ENCODE assay signal across 28 mouse cellular contexts in genomic region chr17:17848988-17849387, GRCm38 (mm10). TPM values are rescaled to one million over a fixed set of nuclear protein-coding genes. Genes with fewer than 3 reads are reported as not detected.
DNase-seq lines count a peak whose midpoint lies in the region; ATAC-seq and TF ChIP-seq lines count a peak whose summit lies in the region.
"Had no signal": no experiment of that assay in that cellular context is flagged by ENCODE, and none has a peak within 500 bp of the region (broad histone marks: within the 10 kb centered on the region; RNA-seq: fewer than 3 reads in every experiment).

No protein-coding gene starts in this region.

- no peak for TF ChIP-seq CTCF in liver, embryonic 14.5 days (IDR thresholded peaks at IDR 0.05; ENCODE audit: low read depth)

- no peaks in the 10 kb centered on the region for H3K9me3 ChIP-seq in liver, embryonic 11.5 days (ENCODE audit: control insufficient read depth, low read length)
- H3K9me3 ChIP-seq in liver, embryonic 14.5 days (ENCODE audit: control insufficient read depth, low read length): no peaks in the 10 kb centered on the region
- H3K9me3 ChIP-seq: embryonic facial prominence, embryonic 15.5 days; forebrain, embryonic 15.5 days; heart, embryonic 13.5 days; hindbrain, embryonic 15.5 days had no signal

- 0 out of 2 replicates have a peak, but pooled peaks have one; percentile 32 for TF ChIP-seq EP300 in liver, embryonic 14.5 days (IDR thresholded peaks at IDR 0.05; ENCODE audit: low read depth)

- H3K4me1 ChIP-seq in liver, embryonic 11.5 days (replicated peaks; ENCODE audit: control insufficient read depth, insufficient read depth, low read length): no peaks in the 10 kb centered on the region
- H3K4me1 ChIP-seq in liver, embryonic 14.5 days (replicated peaks; ENCODE audit: control insufficient read depth in 2 of 2, insufficient read depth in 2 of 2, low read length in 1 of 2): no peaks in the 10 kb centered on the region
- H3K4me1 ChIP-seq: forebrain, embryonic 15.5 days had no signal

- H3K27ac ChIP-seq in liver, embryonic 11.5 days (ENCODE audit: low read depth, low read length): no peak overlapping the region
- H3K27ac ChIP-seq in liver, embryonic 14.5 days: no peak overlapping the region
- H3K27ac ChIP-seq: embryonic facial prominence, embryonic 15.5 days; forebrain, embryonic 15.5 days; heart, embryonic 13.5 days; hindbrain, embryonic 15.5 days had no signal

- no peaks in the 10 kb centered on the region for H3K36me3 ChIP-seq in liver, embryonic 11.5 days (ENCODE audit: control insufficient read depth, insufficient read depth, low read length)
- no peaks in the 10 kb centered on the region for H3K36me3 ChIP-seq in liver, embryonic 14.5 days (replicated peaks; ENCODE audit: control insufficient read depth, insufficient read depth, low read depth)
- H3K36me3 ChIP-seq: embryonic facial prominence, embryonic 15.5 days; forebrain, embryonic 15.5 days; hindbrain, embryonic 15.5 days had no signal

- 40% methylated on average over 2 of the region's 2 CpGs for WGBS in liver, embryonic 11.5 days
- WGBS in liver, embryonic 14.5 days (ENCODE audit: insufficient replicate concordance): 13% methylated on average over 2 of the region's 2 CpGs

- no peak overlapping the region for H3K9ac ChIP-seq in liver, embryonic 11.5 days (ENCODE audit: low read depth, low read length)
- no peak overlapping the region for H3K9ac ChIP-seq in liver, embryonic 14.5 days (replicated peaks)
- H3K9ac ChIP-seq: embryonic facial prominence, embryonic 15.5 days; forebrain, embryonic 15.5 days; heart, embryonic 13.5 days; hindbrain, embryonic 15.5 days had no signal

- DNase-seq in liver, embryonic 11.5 days (ENCODE audit: low spot score): no peak
- no peak for DNase-seq in liver
- DNase-seq in c-Kit-positive CD71-positive TER-119-negative erythroid progenitor cells, embryonic 14.5 days (ENCODE audit: low read depth): peak; percentile 29
- no peak for DNase-seq in liver, embryonic 14.5 days (ENCODE audit: low read depth in 3 of 3, low spot score in 3 of 3)
- DNase-seq in spleen, postnatal 4 days (ENCODE audit: low spot score in 2 of 2): no peak
- DNase-seq in cerebellum, postnatal 25 days: no peak
- DNase-seq in ovary, postnatal 36 days (ENCODE audit: low spot score): no peak
- DNase-seq: adrenal gland, adult 8-10 months; cerebellum, adult 18-20 months; cerebellum, adult 9-11 months; embryo, embryonic 11 days; gastrocnemius, postnatal 36 days; heart, adult 11 months; heart, postnatal 36 days had no signal

- H3K4me3 ChIP-seq in liver, embryonic 11.5 days (ENCODE audit: low read depth, low read length): no peak overlapping the region
- H3K4me3 ChIP-seq in liver, embryonic 14.5 days (ENCODE audit: insufficient read depth in 1 of 2, low read depth in 2 of 2, low read length in 2 of 2): no peak overlapping the region
- H3K4me3 ChIP-seq: embryonic facial prominence, embryonic 15.5 days; erythroblast, embryonic 14.5 days; forebrain, embryonic 15.5 days; heart, embryonic 13.5 days had no signal

- peaks cover 18% of the 10 kb centered on the region for H3K27me3 ChIP-seq in liver, embryonic 11.5 days (replicated peaks; ENCODE audit: control insufficient read depth, insufficient read depth, low read length)
- peaks cover 5% of the 10 kb centered on the region for H3K27me3 ChIP-seq in liver, embryonic 14.5 days (ENCODE audit: control insufficient read depth, insufficient read depth, low read length)
- H3K27me3 ChIP-seq: forebrain, embryonic 15.5 days; hindbrain, embryonic 15.5 days had no signal

- ATAC-seq in liver, embryonic 11.5 days (replicated peaks; ENCODE audit: low FRiP score): peak; percentile 77
- peak; percentile 67 for ATAC-seq in liver, embryonic 14.5 days (ENCODE audit: insufficient read depth)
- ATAC-seq in megakaryocyte-erythroid progenitor cell, adult 5-6 weeks (replicated peaks; ENCODE audit: low FRiP score, low TSS enrichment, poor library complexity, severe bottlenecking): peak; percentile 95

- H3K4me2 ChIP-seq in liver, embryonic 11.5 days: no peak overlapping the region
- H3K4me2 ChIP-seq in liver, embryonic 14.5 days (ENCODE audit: low read depth): no peak overlapping the region
- H3K4me2 ChIP-seq: embryonic facial prominence, embryonic 15.5 days; forebrain, embryonic 15.5 days; heart, embryonic 13.5 days had no signal

RNA-seq across cellular contexts. Expression of gene Has1, which starts 6.0 kb away (rescaled TPM):
- 0.31 and 0.58 TPM in 2 replicates for polyA plus RNA-seq in liver, embryonic 11.5 days (2014; fragmentation: Nextera tagmentation; extraction: Ambion mirVana)
- polyA plus RNA-seq in liver, embryonic 14.5 days (2012; rRNA removed): not detected in 2 replicates
- not detected in 2 replicates for polyA plus RNA-seq in liver, embryonic 14.5 days (2014; fragmentation: Nextera tagmentation; extraction: Ambion mirVana)
- not detected in 2 replicates for total RNA-seq in megakaryocyte-erythroid progenitor cell, adult 5-6 weeks (2014; fragmentation: Nextera tagmentation)
- not detected in 2 replicates for total RNA-seq in megakaryocyte-erythroid progenitor cell, adult 5-6 weeks (2017)
- polyA plus RNA-seq: erythroblast, embryonic 14.5 days had no signal

RNA-seq across cellular contexts. Expression of gene Spaca6, which starts 22.0 kb away (rescaled TPM):
- 11.2 and 16.4 TPM in 2 replicates for polyA plus RNA-seq in liver, embryonic 11.5 days (2014; fragmentation: Nextera tagmentation; extraction: Ambion mirVana)
- polyA plus RNA-seq in liver, embryonic 14.5 days (2012; rRNA removed): 7.0 and 8.7 TPM in 2 replicates
- polyA plus RNA-seq in liver, embryonic 14.5 days (2014; fragmentation: Nextera tagmentation; extraction: Ambion mirVana): 1.0 and 2.1 TPM in 2 replicates
- total RNA-seq in megakaryocyte-erythroid progenitor cell, adult 5-6 weeks (2014; fragmentation: Nextera tagmentation): 2.9 and 4.6 TPM in 2 replicates
- total RNA-seq in megakaryocyte-erythroid progenitor cell, adult 5-6 weeks (2017): 0.69 TPM in 1 of 2 replicates, not detected in the other
- polyA plus RNA-seq: erythroblast, embryonic 14.5 days had no signal

RNA-seq across cellular contexts. Expression of gene Fpr1, which starts 34.8 kb away (rescaled TPM):
- 0.37 TPM in 1 of 2 replicates, not detected in the other for polyA plus RNA-seq in liver, embryonic 11.5 days (2014; fragmentation: Nextera tagmentation; extraction: Ambion mirVana)
- polyA plus RNA-seq in liver, embryonic 14.5 days (2012; rRNA removed): 2.1 and 2.3 TPM in 2 replicates
- polyA plus RNA-seq in liver, embryonic 14.5 days (2014; fragmentation: Nextera tagmentation; extraction: Ambion mirVana): 2.7 and 3.2 TPM in 2 replicates
- total RNA-seq in megakaryocyte-erythroid progenitor cell, adult 5-6 weeks (2014; fragmentation: Nextera tagmentation): not detected in 2 replicates
- total RNA-seq in megakaryocyte-erythroid progenitor cell, adult 5-6 weeks (2017): not detected in 2 replicates
- total RNA-seq: gastrocnemius, adult 8-10 months; gastrocnemius, postnatal 36 days had no signal
- polyA plus RNA-seq: brain, embryonic 14.5 days; C2C12; erythroblast, embryonic 14.5 days; forebrain, embryonic 11.5 days; forebrain, embryonic 15.5 days had no signal

RNA-seq across cellular contexts. Expression of gene Fpr2, which starts 38.6 kb away (rescaled TPM):
- polyA plus RNA-seq in liver, embryonic 11.5 days (2014; fragmentation: Nextera tagmentation; extraction: Ambion mirVana): 0.21 TPM in 1 of 2 replicates, not detected in the other
- polyA plus RNA-seq in liver, embryonic 14.5 days (2012; rRNA removed): 1.3 TPM in 2 replicates
- 1.3 and 1.8 TPM in 2 replicates for polyA plus RNA-seq in liver, embryonic 14.5 days (2014; fragmentation: Nextera tagmentation; extraction: Ambion mirVana)
- total RNA-seq in megakaryocyte-erythroid progenitor cell, adult 5-6 weeks (2014; fragmentation: Nextera tagmentation): not detected in 2 replicates
- total RNA-seq in megakaryocyte-erythroid progenitor cell, adult 5-6 weeks (2017): 0.56 and 1.4 TPM in 2 replicates
- total RNA-seq: gastrocnemius, adult 8-10 months; gastrocnemius, postnatal 36 days; heart, postnatal 36 days had no signal
- polyA plus RNA-seq: C2C12; embryonic facial prominence, embryonic 11.5 days; erythroblast, embryonic 14.5 days; forebrain, embryonic 11.5 days; forebrain, embryonic 15.5 days; heart, embryonic 13.5 days; hindbrain, embryonic 11.5 days; hindbrain, embryonic 15.5 days had no signal

RNA-seq across cellular contexts. Expression of gene Fpr3, which starts 38.7 kb away (rescaled TPM):
- polyA plus RNA-seq in liver, embryonic 11.5 days (2014; fragmentation: Nextera tagmentation; extraction: Ambion mirVana): not detected in 2 replicates
- not detected in 2 replicates for polyA plus RNA-seq in liver, embryonic 14.5 days (2012; rRNA removed)
- not detected in 2 replicates for polyA plus RNA-seq in liver, embryonic 14.5 days (2014; fragmentation: Nextera tagmentation; extraction: Ambion mirVana)
- not detected in 2 replicates for total RNA-seq in megakaryocyte-erythroid progenitor cell, adult 5-6 weeks (2014; fragmentation: Nextera tagmentation)
- not detected in 2 replicates for total RNA-seq in megakaryocyte-erythroid progenitor cell, adult 5-6 weeks (2017)
- total RNA-seq: adrenal gland, adult 8-10 months; adrenal gland, postnatal 4 days; gastrocnemius, adult 8-10 months; gastrocnemius, postnatal 36 days; heart, postnatal 36 days had no signal
- polyA plus RNA-seq: brain, embryonic 14.5 days; C2C12; embryonic facial prominence, embryonic 11.5 days; embryonic facial prominence, embryonic 15.5 days; erythroblast, embryonic 14.5 days; forebrain, embryonic 11.5 days; forebrain, embryonic 15.5 days; heart, embryonic 13.5 days; heart, postnatal 0 days; hindbrain, embryonic 11.5 days; hindbrain, embryonic 15.5 days had no signal
